Mouse (Mus musculus): ENCODE data around the gene Spint2. TPM values are rescaled to one million over a fixed set of nuclear protein-coding genes. Genes with fewer than 3 reads are reported as not detected.
"Not testable (repeated sequence)": the region's sequence is repeated elsewhere in the genome, so short reads cannot be mapped to it uniquely, and the experiment has no call there.

Gene Spint2
- polyA plus RNA-seq, 1 experiment from 2014 or later: 265 TPM

DNA sequence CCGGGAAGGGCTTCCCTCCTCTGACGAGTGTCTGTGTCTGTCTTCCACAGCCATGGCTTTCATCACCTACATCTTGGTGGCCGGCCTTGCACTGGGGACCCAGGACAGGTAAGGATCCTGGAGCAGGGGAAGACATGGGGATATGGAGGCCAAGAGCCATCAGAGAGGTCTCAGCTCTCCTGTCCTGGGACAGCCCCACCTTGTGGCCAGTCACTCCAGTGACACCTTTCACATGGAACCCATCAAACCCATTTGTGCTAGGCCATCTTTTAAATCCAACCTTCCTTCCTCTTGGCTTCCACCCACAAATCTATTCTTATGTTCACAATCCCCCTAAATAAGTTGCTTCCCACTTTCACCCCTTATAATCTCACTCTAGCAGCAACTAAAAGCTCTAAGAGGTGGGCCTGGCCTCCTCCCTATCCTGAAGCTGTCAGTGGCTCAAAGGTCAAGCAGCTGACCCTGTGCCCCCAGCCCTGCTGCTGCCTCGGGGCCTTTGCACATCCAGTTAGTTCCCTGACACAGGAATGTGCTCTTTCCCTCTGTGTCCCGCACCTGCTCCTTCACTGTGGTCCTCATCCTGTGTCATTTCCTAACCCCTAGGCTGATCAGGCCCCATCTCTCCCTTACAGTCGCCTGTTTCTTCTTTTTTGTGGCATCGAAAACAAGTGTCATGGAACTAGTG lies 36.8 kb downstream of the Spint2 start:
- H3K27me3 ChIP-seq (ENCODE audit: insufficient read depth, low read length): no peaks in the 10 kb centered on the region
- no peaks in the 10 kb centered on the region for H3K9me3 ChIP-seq (ENCODE audit: low read depth, low read length)
- no peak overlapping the region for H3K4me3 ChIP-seq (ENCODE audit: low read depth, low read length)
- no peak overlapping the region for H3K27ac ChIP-seq (ENCODE audit: low read depth)
- H3K4me2 ChIP-seq: no peak overlapping the region
- no peak for ATAC-seq (ENCODE audit: insufficient read depth)
- H3K36me3 ChIP-seq (ENCODE audit: insufficient read depth): peaks cover 31% of the 10 kb centered on the region
- DNase-seq: peak; percentile 39
- H3K4me1 ChIP-seq (ENCODE audit: insufficient read depth): peaks cover 14% of the 10 kb centered on the region; the same call in 1 of the 2 replicates
- TF ChIP-seq CTCF (IDR thresholded peaks at IDR 0.05; ENCODE audit: low read depth): peak; percentile 65
- WGBS: 79% methylated on average over 7 of the region's 7 CpGs
- no peak overlapping the region for H3K9ac ChIP-seq

GRCm38 (mm10) chr7:29238019-29238967 lies 43.4 kb downstream of the Spint2 start, which contains the start of gene Yif1b:
Gene Yif1b, plus strand, starts transcription at chr7:29238329.
- DNase-seq (peak; percentile 100), ATAC-seq (ENCODE audit: insufficient read depth) (peak; percentile 96)
- no peaks in the 10 kb centered on the region for H3K27me3 ChIP-seq (ENCODE audit: insufficient read depth, low read length)
- peak within 1 kb of the TSS; percentile 91 for H3K27ac ChIP-seq (ENCODE audit: low read depth)
- H3K4me2 ChIP-seq: peak within 1 kb of the TSS; percentile 72
- H3K4me1 ChIP-seq (ENCODE audit: insufficient read depth): peaks cover 7% of the 10 kb centered on the region
- H3K9me3 ChIP-seq (ENCODE audit: low read depth, low read length): no peaks in the 10 kb centered on the region
- H3K36me3 ChIP-seq (ENCODE audit: insufficient read depth): no peaks in the 10 kb centered on the region
- WGBS: under 1% methylated on average over 60 of the region's 60 CpGs
- H3K4me3 ChIP-seq (ENCODE audit: low read depth, low read length): peak within 1 kb of the TSS; percentile 69
- H3K9ac ChIP-seq: peak within 1 kb of the TSS; percentile 74
- TF ChIP-seq CTCF (IDR thresholded peaks at IDR 0.05; ENCODE audit: low read depth): 0 out of 2 replicates have a peak, but pooled peaks have one; percentile 11

DNA sequence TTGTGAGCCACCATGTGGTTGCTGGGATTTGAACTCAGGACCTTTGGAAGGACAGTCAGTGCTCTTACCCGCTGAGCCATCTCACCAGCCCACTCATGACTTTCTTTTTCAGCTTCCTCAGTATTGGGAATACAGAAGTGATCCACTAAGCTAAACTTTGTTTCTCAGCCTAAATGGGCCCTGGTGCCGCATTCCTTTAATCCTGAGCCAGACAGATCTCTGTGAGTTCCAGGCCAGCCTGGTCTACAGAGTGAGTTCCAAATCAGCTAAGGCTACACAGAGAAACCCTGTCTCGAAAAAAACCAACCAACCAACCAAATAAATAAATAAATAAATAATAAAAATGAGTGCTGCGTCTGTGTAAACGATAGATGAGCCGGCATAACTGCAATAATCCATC lies 44.1 kb downstream of the Spint2 start:
- peak; percentile 3; the same call in 1 of the 2 replicates for ATAC-seq (ENCODE audit: insufficient read depth)

GRCm38 (mm10) chr7:29236593-29236992 lies 45.1 kb downstream of the Spint2 start:
- TF ChIP-seq CTCF (IDR thresholded peaks at IDR 0.05; ENCODE audit: low read depth): no peak
- Histone ChIP-seq H3K4me3 (ENCODE audit: low read depth, low read length) (no peak overlapping the region), H3K9ac (no peak overlapping the region), H3K36me3 (ENCODE audit: insufficient read depth) (no peaks in the 10 kb centered on the region), H3K4me2 (no peak overlapping the region), H3K27ac (ENCODE audit: low read depth) (no peak overlapping the region), H3K9me3 (ENCODE audit: low read depth, low read length) (no peaks in the 10 kb centered on the region), H3K27me3 (ENCODE audit: insufficient read depth, low read length) (peaks cover 10% of the 10 kb centered on the region), H3K4me1 (ENCODE audit: insufficient read depth) (peaks cover 7% of the 10 kb centered on the region)
- 82% methylated on average over 4 of the region's 4 CpGs for WGBS
- ATAC-seq (ENCODE audit: insufficient read depth) (no peak), DNase-seq (no peak)

More for the DNA sequence above, 44.1 kb downstream of the Spint2 start:
- not testable (repeated sequence) for H3K36me3 ChIP-seq (ENCODE audit: insufficient read depth); H3K27me3 ChIP-seq (ENCODE audit: insufficient read depth, low read length); DNase-seq; H3K9me3 ChIP-seq (ENCODE audit: low read depth, low read length); H3K4me1 ChIP-seq (ENCODE audit: insufficient read depth)
- H3K9ac ChIP-seq: peak overlapping the region; percentile 52
- peak overlapping the region; percentile 91 for H3K27ac ChIP-seq (ENCODE audit: low read depth)
- H3K4me3 ChIP-seq (ENCODE audit: low read depth, low read length): peak overlapping the region; percentile 69
- H3K4me2 ChIP-seq: peak overlapping the region; percentile 72
- WGBS: 24% methylated on average over 6 of the region's 6 CpGs

DNA sequence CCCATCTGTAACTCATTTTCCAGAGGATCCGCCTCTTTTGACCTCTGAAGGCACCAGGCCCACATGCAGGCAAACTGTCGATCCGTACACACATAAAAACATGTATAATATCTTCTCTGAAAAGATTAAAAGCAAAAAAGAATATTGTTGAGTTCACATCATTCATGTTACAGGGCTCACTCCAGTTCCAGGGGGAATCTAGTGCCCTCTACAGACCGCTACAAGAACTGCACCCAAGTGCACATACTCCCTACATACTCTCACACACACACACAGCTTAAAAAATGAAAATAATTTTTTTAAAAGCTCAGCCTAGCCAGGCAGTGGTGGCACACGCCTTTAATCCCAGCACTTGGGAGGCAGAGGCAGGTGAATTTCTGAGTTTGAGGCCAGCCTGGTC lies 47.1 kb downstream of the Spint2 start:
- no peaks in the 10 kb centered on the region for H3K36me3 ChIP-seq (ENCODE audit: insufficient read depth)
- H3K4me1 ChIP-seq (ENCODE audit: insufficient read depth): peaks cover 7% of the 10 kb centered on the region
- H3K4me2 ChIP-seq: no peak overlapping the region
- H3K27me3 ChIP-seq (ENCODE audit: insufficient read depth, low read length): peaks cover 15% of the 10 kb centered on the region
- WGBS: 71% methylated on average over 5 of the region's 5 CpGs
- no peaks in the 10 kb centered on the region for H3K9me3 ChIP-seq (ENCODE audit: low read depth, low read length)
- no peak overlapping the region for H3K4me3 ChIP-seq (ENCODE audit: low read depth, low read length)
- no peak overlapping the region for H3K27ac ChIP-seq (ENCODE audit: low read depth)
- no peak overlapping the region for H3K9ac ChIP-seq
- peak; percentile 44 for TF ChIP-seq CTCF (IDR thresholded peaks at IDR 0.05; ENCODE audit: low read depth)
- no peak for DNase-seq
- ATAC-seq (ENCODE audit: insufficient read depth): no peak

- ATAC-seq (ENCODE audit: insufficient read depth) (no peak), DNase-seq (peak; percentile 76)
- Histone ChIP-seq H3K9ac (no peak overlapping the region), H3K4me1 (ENCODE audit: insufficient read depth) (no peaks in the 10 kb centered on the region; the same call in 1 of the 2 replicates), H3K36me3 (ENCODE audit: insufficient read depth) (no peaks in the 10 kb centered on the region), H3K4me3 (ENCODE audit: low read depth, low read length) (no peak overlapping the region), H3K4me2 (no peak overlapping the region), H3K27ac (ENCODE audit: low read depth) (0 out of 2 replicates have a peak overlapping the region, but pooled peaks have one; percentile 8), H3K27me3 (ENCODE audit: insufficient read depth, low read length) (peaks cover 15% of the 10 kb centered on the region), H3K9me3 (ENCODE audit: low read depth, low read length) (no peaks in the 10 kb centered on the region)
- no peak for TF ChIP-seq CTCF (IDR thresholded peaks at IDR 0.05; ENCODE audit: low read depth)
- WGBS: 52% methylated on average over 6 of the region's 6 CpGs
Measured at GRCm38 (mm10) chr7:29233745-29234144, 48.0 kb downstream of the Spint2 start.
